Comparison of ENCODE assay signal across 8 mouse cellular contexts in the genomic region with DNA sequence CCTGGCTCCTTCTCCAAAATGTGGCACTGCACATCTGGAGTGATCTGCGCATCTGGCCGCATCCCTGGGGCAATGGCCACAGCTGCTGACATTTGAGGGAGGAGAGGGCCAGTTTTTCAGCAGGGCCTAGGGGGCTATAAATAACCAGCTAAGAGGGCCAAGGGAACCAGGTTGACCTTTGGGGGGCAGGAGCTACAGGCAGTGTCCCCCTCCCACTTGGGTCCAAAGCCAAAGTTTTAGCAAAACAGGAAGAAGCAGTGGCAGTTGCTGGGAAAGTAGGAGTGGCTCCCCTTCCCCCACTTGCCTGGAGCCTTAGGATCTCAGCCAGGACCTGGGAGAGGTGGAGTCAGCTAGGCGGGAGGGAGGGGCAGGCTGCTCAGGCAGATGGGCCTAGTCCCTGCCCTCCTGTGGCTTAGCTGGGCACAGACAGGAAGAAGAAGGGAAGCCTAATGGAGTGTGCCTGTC. TPM values are rescaled to one million over a fixed set of nuclear protein-coding genes. Genes with fewer than 3 reads are reported as not detected.
DNase-seq lines count a peak whose midpoint lies in the region; ATAC-seq lines count a peak whose summit lies in the region.

No protein-coding gene starts in this region.

- peaks cover 40% of the 10 kb centered on the region for H3K4me1 ChIP-seq in intestine, embryonic 16.5 days (ENCODE audit: control insufficient read depth, insufficient read depth, low read length)
- peaks cover 78% of the 10 kb centered on the region for H3K4me1 ChIP-seq in liver, embryonic 15.5 days (replicated peaks)
- H3K4me1 ChIP-seq in stomach, embryonic 15.5 days = peaks cover 36% of the 10 kb centered on the region
- peaks cover 7% of the 10 kb centered on the region; the same call in 1 of the 2 replicates for H3K4me1 ChIP-seq in midbrain, embryonic 13.5 days (replicated peaks)

- H3K27ac ChIP-seq in intestine, embryonic 16.5 days (ENCODE audit: low read length) = peak overlapping the region; percentile 76
- 0 out of 2 replicates have a peak overlapping the region, but pooled peaks have one; percentile 6 for H3K27ac ChIP-seq in liver, embryonic 15.5 days (replicated peaks)
- peak overlapping the region; percentile 78 for H3K27ac ChIP-seq in stomach, embryonic 15.5 days
- no peak overlapping the region for H3K27ac ChIP-seq in midbrain, embryonic 13.5 days

- no peaks in the 10 kb centered on the region for H3K27me3 ChIP-seq in intestine, embryonic 16.5 days (replicated peaks; ENCODE audit: control insufficient read depth, insufficient read depth, low read length)
- no peaks in the 10 kb centered on the region for H3K27me3 ChIP-seq in liver, embryonic 15.5 days
- no peaks in the 10 kb centered on the region for H3K27me3 ChIP-seq in stomach, embryonic 15.5 days (replicated peaks)
- no peaks in the 10 kb centered on the region for H3K27me3 ChIP-seq in midbrain, embryonic 13.5 days

- no peaks in the 10 kb centered on the region for H3K9me3 ChIP-seq in intestine, embryonic 16.5 days (ENCODE audit: control insufficient read depth, low read length)
- no peaks in the 10 kb centered on the region for H3K9me3 ChIP-seq in liver, embryonic 15.5 days (replicated peaks)
- no peaks in the 10 kb centered on the region for H3K9me3 ChIP-seq in stomach, embryonic 15.5 days
- H3K9me3 ChIP-seq in midbrain, embryonic 13.5 days = no peaks in the 10 kb centered on the region

- 39% methylated on average over 3 of the region's 3 CpGs for WGBS in intestine, embryonic 16.5 days
- WGBS in liver, embryonic 15.5 days (ENCODE audit: insufficient replicate concordance) = 52% methylated on average over 3 of the region's 3 CpGs
- WGBS in stomach, embryonic 15.5 days = 29% methylated on average over 3 of the region's 3 CpGs
- 57% methylated on average over 3 of the region's 3 CpGs for WGBS in midbrain, embryonic 13.5 days

- H3K9ac ChIP-seq in intestine, embryonic 16.5 days (ENCODE audit: low read depth, low read length) = no peak overlapping the region
- no peak overlapping the region for H3K9ac ChIP-seq in liver, embryonic 15.5 days
- no peak overlapping the region for H3K9ac ChIP-seq in stomach, embryonic 15.5 days
- H3K9ac ChIP-seq in midbrain, embryonic 13.5 days (replicated peaks) = no peak overlapping the region

- H3K4me3 ChIP-seq in intestine, embryonic 16.5 days (ENCODE audit: low read length) = no peak overlapping the region
- H3K4me3 ChIP-seq in liver, embryonic 15.5 days (replicated peaks) = no peak overlapping the region
- no peak overlapping the region for H3K4me3 ChIP-seq in stomach, embryonic 15.5 days (replicated peaks)
- H3K4me3 ChIP-seq in midbrain, embryonic 13.5 days (replicated peaks) = no peak overlapping the region

- H3K4me2 ChIP-seq in intestine, embryonic 16.5 days (ENCODE audit: low read depth, low read length) = no peak overlapping the region
- no peak overlapping the region for H3K4me2 ChIP-seq in liver, embryonic 15.5 days
- H3K4me2 ChIP-seq in stomach, embryonic 15.5 days = 0 out of 2 replicates have a peak overlapping the region, but pooled peaks have one; percentile 5
- H3K4me2 ChIP-seq in midbrain, embryonic 13.5 days (replicated peaks) = no peak overlapping the region

- DNase-seq in 3134 (ENCODE audit: extremely low read depth, insufficient read length, low spot score) = peak; percentile 81
- peak; percentile 82 to 90 for DNase-seq in adrenal gland, adult (ENCODE audit: inconsistent age in 2 of 2, low spot score in 1 of 2)
- peak; percentile 84 for DNase-seq in gastrocnemius, postnatal 25 days
- no peak for DNase-seq in left cerebral cortex, adult 11 months (ENCODE audit: low spot score)

- peak; percentile 85 for ATAC-seq in intestine, embryonic 16.5 days
- no peak for ATAC-seq in liver, embryonic 15.5 days (ENCODE audit: insufficient read depth)
- peak; percentile 83 for ATAC-seq in stomach, embryonic 15.5 days (ENCODE audit: insufficient read depth, low FRiP score, low read depth)
- no peak for ATAC-seq in midbrain, embryonic 13.5 days

- no peaks in the 10 kb centered on the region for H3K36me3 ChIP-seq in intestine, embryonic 16.5 days (ENCODE audit: control insufficient read depth, insufficient read depth, low read length)
- no peaks in the 10 kb centered on the region for H3K36me3 ChIP-seq in liver, embryonic 15.5 days (replicated peaks)
- no peaks in the 10 kb centered on the region for H3K36me3 ChIP-seq in stomach, embryonic 15.5 days
- H3K36me3 ChIP-seq in midbrain, embryonic 13.5 days = no peaks in the 10 kb centered on the region

RNA-seq across cellular contexts. Expression of gene Hdac7, which starts 4.3 kb away (rescaled TPM):
- 10 to 100 TPM; 11.9 to 15.0 TPM for total RNA-seq in gastrocnemius, postnatal 25 days (2021)
- polyA plus RNA-seq in intestine, embryonic 16.5 days (2015; fragmentation: Nextera tagmentation; extraction: Ambion mirVana) = 15.8 and 18.2 TPM in 2 replicates
- polyA plus RNA-seq in liver, embryonic 15.5 days (2015; fragmentation: Nextera tagmentation; extraction: Ambion mirVana) = 5.7 and 6.5 TPM in 2 replicates
- polyA plus RNA-seq in stomach, embryonic 15.5 days (2015; fragmentation: Nextera tagmentation; extraction: Ambion mirVana) = 22.1 and 23.6 TPM in 2 replicates
- 29.8 and 31.4 TPM in 2 replicates for polyA plus RNA-seq in midbrain, embryonic 13.5 days (2015; fragmentation: Nextera tagmentation; extraction: Ambion mirVana)

Comparison
In these comparisons a context has a peak if more than half of its experiments do, and no peak if none do; other contexts are left out.
1. ATAC-seq: peak in intestine, embryonic 16.5 days (single experiment) and stomach, embryonic 15.5 days (single experiment); none in liver, embryonic 15.5 days (single experiment) and midbrain, embryonic 13.5 days (single experiment).